Mouse (Mus musculus) liver, postnatal 0 days (tissue): ENCODE measurements around the gene Sptssa.

Experiments used
- CTCF ChIP-seq: sonication (generic); IDR thresholded peaks from 2 replicates; pipeline ENCODE4 v1.5.1; 2016; ENCODE audit warnings: antibody characterized with exemption, low read depth
- EP300 ChIP-seq: IDR thresholded peaks from 2 replicates; pipeline ENCODE4 v1.6.1; 2016; ENCODE audit warnings: antibody characterized with exemption, low read depth, mild to moderate bottlenecking

GRCm38 (mm10) chr12:54696242-54697002 is 40.0 kb upstream of the Sptssa start:
- TF ChIP-seq CTCF: no peak
- TF ChIP-seq EP300: peak; percentile 85
